Mouse (Mus musculus): ENCODE measurements around the gene Spdye4b.
"Not testable (repeated sequence)": the region's sequence is repeated elsewhere in the genome, so short reads cannot be mapped to it uniquely, and the experiment has no call there.

Gene Spdye4b

DNA sequence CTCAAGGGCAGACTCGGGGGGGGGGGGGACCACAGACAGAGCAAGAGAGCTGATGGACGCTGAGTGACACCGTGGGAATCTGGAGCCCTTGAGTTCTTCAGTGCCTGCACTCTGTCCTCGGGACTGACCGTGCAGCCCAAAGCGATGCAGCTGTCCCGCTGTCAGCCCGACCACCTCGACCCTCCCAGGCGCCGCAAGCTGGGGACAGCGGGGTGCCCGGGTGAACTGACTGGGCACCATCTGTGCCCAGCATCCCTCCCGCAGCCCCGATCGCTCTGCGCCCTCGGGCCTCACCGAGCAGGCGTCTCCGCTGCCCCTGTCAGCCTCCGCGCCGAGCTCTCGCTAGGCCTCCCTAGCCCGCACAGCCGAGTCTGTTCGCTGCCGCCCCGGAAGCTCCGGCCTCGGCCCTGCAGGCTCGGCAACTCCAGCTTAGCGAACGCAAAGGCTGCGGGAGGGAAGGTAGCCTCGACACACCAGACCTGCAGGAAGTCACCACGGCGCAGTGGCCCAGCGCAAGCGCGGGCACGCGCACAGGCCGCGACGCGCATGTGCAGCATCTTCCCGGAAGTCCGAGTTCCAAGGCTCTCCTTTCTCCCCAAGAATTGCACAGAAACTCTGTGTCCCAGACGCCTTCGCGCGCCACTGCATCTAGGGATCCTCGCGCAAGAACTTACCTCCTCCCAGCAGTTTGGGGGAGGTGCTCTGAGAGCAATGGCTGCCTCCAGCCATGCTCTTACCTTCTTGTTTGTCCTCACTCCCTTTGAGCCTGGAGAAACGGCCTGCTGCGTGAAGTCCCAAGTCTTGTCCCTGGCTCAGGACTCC lies at the start of gene Spdye4b, which contains the start of gene Rbak:
Spdye4b (plus strand) TSS at position 763 of the 822 bp plus-strand sequence.
Rbak (minus strand) TSS at position 521 of the 822 bp plus-strand sequence.
- DNase-seq: peak; percentile 97

DNA sequence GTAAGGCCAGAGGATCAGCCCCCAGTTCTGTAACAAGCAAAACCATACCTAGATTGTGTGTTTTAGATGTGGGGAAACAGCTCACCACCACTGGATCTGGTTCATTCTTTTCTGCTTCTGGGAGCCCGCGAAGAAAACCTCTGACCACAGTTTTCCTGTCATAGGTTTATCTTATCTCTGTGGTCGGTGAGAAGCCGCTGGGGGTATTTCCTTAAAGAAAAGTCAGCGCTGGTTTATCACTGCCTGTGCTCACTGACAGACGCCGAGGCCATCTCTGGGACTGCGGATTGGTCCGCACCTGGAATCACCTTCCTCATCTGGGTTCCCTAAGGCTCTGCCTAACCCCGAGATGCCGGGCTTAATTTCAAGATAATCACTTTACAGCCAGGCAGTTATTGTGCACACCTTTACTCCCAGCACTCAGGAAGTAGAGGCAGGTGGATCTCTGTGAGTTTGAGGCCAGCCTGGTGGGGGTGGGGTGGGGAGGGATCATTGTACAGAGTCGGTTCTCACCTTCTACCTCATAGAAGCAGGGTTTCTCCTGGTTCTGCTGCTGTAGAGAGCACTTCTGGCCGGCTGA lies 47.8 kb upstream of the Spdye4b start:
- no peak for DNase-seq

DNA sequence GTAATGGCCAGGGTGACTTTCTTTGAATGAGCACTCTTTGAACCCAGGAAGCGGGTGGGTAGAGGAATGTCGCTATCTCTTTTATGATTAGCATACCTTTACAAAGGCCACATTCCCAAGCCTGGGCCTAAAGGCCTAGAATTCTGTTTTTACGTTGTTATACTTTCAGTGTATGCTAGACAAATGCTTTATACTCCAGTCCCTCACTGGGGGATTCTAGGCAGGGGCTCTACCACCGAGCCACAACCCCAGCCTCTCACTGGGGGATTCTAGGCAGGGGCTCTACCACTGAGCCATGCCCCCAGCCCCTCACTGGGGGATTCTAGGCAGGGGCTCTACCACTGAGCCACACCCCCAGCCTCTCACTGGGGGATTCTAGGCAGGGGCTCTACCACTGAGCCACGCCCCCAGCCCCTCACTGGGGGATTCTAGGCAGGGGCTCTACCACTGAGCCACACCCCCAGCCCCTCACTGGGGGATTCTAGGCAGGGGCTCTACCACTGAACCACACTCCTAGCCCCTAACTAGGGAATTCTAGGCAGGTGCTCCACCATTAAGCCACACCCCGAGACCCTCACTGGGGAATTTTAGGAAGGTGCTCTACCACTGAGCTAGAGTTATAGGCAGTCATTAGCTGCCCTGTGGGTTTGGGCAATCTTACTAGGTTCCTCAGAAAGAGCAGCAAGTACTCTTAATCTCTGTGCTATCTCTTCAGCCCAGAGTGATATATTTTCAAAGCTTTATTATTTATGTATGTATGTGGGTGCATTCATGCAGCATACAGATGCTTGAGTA lies 46.4 kb upstream of the Spdye4b start:
- not testable (repeated sequence) for DNase-seq

DNA sequence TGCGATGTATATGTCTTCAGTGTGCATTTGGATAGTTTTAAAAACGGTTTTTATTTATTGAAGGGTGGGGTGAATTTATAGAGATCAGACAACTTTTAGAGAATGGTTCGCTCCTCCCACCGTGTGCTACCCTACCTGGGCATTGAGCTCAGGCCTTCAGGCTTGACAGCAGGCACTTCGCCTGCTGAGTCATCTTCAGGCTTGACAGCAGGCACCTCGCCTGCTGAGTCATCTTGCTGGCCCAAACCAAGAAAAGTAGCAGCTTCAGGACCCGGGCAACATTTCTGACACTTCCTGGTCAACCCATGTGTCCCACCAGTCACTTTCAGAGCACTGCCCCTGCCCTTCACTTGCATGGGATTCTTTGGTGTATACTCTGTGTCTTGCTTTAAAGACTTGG lies 45.8 kb upstream of the Spdye4b start:
- no peak for DNase-seq

- no peak for DNase-seq
These were observed 43.2 kb upstream of the Spdye4b start for GRCm38 (mm10) chr5:143137580-143137979.

- no peak for DNase-seq
These were observed 33.3 kb upstream of the Spdye4b start, which contains the start of gene Olfr718-ps1 for GRCm38 (mm10) chr5:143147481-143147880. TSS of gene Olfr718-ps1 (minus strand) at chr5:143147581.

- DNase-seq: no peak
These were observed 32.2 kb upstream of the Spdye4b start for GRCm38 (mm10) chr5:143148661-143149060.

DNA sequence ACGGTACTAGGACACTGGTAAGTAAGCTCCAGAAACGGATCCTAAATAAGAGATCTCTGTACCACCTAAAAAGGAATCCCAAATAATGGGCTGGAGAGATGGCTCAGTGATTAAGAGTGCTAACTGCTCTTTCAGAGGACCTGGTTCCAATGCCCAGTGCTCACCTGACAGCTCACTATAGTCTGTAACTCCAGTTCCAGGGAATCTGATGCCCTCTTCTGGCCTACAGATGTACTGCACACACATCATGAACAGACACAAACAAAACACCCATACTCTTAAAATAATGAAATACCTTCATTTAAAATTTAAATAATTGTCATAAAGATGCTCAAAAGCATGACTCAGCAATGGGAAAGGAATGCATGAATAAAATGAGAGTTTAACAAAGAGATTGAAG lies 31.3 kb upstream of the Spdye4b start:
- DNase-seq: no peak

- no peak for DNase-seq
These were observed 30.8 kb upstream of the Spdye4b start for GRCm38 (mm10) chr5:143150044-143150443.

DNA sequence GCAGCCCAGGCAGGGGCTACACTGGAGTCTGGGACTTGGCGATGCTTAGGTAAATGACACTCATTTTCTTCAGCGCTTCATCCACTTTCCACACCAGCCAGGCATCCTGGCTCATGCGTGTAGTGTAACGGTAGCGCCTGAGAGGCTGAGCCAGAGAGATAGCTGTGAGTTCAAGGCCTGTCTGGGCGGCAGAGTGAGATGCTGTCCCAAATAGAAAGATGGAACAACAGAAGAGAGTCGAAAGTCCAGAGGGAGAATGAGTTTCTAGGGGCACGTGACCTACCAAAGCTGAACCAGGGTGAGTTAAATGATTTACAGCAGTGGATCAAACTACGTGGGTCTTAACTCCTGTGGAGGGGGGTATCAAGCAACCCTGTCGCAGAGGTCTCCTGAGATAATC lies 27.1 kb upstream of the Spdye4b start:
- DNase-seq: no peak

DNA sequence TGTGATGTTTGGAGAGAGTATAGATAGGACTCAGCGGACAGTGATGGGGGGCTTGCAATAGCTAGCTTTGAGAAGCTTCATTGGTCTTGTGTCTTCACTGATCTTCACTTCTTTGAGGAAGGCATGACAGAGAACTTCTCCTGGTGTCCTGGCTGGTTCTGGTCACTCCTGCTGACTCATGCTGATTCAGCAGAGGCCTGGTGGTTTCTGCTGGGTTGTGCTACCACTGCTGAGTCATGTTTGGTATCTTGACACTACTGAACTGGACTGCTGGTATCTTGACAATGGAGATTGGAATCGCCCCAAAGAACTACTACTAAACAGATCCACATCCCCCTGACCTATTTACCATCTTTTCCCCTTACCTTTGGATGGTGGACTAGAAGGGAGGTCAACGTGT lies 25.3 kb upstream of the Spdye4b start:
- DNase-seq: no peak

DNA sequence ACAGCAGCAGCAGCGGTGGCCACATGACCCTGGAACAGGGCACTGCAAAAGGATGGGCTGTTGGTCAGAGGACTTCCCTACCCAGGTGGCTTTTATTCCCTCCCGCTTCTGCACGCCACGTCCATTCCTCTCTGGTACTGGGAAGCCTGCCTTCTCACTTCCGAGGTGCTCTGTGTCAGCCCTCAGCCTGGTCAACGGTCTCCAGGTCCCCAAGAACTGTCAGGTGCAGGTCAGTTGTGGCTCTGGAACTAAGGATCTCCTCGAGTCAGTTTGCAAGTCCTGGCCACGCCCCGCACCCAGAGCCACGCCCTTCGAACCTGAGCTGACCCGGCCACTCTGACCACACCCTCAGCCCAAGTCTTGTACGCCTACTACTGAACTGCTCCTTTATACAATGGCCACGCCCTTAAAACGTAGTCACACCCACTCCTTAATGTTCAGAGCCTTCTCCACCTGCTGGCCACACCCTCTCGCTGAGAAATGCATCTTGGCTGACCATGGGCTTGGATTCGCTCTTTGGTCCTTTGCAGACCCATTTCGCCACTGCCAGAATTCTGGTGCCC lies 15.2 kb upstream of the Spdye4b start:
- DNase-seq: no peak

DNA sequence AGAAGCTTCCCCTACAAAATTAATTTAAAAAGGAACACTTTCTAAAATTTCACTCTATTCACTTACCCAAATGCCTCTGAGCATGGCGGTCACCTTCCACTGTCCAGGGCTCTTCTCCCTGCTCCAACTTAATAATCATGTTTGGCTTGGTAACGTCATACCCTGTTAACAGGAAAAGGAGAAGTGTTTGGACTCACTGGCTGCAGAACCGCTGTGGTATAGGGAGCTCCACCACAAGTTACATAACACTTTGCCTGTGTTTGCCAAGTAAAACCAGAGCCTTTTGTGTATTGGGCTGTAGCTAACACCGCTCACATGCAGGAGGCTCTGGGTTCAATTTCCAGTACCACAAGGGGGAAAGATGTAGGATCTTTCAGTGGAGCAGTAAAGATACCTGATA lies 4.8 kb upstream of the Spdye4b start:
- DNase-seq: no peak

DNA sequence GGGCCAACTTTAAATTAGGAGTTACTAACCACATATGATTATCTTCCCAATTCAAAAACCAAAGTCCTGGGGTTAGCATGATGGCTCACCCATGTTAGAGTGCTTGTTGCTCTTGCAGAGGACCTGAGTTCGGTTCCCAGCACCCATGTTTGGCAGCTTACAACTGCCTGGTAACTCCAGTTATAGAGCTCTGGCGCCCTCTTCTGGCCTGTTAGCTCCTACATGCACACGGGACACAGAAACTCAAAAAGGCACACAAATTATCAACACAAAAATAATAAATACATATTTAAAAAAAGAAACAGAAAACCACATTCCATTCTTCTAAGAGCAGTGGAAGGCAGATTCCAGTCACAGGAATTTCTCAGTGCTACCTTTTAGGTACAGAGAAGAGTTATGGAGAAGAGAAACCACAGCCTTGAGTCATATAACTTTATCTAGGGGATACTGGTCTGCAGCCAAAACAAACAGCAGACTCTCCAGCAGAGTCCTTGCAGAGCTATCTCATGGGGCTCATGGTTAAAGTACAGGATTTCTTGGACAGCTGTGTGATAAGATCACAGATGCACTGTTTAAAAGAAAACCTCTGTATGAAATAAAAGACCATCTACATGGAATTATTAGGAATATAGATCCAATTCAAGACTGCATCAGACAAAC lies 3.1 kb upstream of the Spdye4b start:
- DNase-seq: no peak

DNA sequence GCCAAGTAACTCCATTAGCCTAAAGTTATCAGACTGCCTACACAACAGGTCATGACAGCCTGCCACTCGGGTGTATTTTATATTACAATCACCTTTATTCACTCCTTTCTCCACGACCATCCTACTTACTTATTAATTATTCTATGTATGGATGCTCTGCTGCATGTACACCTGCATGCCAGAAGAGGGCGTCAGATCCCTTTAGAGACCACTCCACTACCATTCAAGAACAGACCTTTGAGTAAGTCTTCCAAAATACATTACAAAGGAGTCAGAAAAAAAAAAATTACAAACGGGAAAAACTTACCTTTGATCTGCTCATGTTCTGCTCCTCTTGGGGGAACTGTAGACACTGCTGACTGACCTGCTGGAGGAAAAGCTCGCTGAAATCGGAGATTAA lies 1.6 kb upstream of the Spdye4b start:
- DNase-seq: no peak

GRCm38 (mm10) chr5:143188014-143188413 lies 7.2 kb downstream of the Spdye4b start:
- not testable (repeated sequence) for DNase-seq

DNA sequence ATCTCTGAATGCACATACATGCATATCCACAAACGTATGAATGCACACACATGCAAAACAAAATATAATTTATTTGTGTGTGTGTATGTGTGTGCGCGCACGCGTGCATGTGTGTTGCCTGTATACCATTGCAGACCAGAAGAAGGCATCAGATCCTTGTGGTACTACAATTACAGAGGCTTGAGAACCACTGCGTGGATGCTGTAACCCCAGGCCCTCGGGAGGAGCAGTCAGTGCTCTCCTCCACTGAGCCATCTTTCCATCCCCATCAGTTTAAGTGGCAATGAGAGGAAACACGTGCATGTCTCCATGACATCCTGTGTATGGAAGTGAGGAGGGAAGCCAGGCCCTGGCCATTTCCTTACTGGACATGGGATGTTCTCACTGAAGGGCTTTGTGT lies 12.0 kb downstream of the Spdye4b start:
- DNase-seq: no peak

GRCm38 (mm10) chr5:143194747-143195146 lies 13.9 kb downstream of the Spdye4b start:
- DNase-seq: not testable (repeated sequence)

DNA sequence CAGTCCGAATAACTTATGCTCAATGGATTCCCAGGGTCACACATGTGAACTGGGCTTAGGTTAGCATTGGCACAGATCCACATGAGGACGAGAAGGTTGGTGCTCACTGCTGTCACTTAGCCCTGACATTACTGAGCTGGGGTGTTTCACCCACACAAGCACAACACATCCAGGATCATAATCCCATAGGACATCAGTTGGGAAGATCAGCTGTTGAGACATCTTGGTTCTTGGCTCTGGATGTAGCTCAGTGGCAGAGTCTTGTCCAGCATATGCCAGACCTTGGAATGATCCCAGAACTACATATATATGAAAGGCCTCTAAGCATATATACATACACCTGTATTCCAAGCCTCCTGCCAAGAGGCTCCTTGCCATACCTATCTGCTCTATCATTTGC lies 14.3 kb downstream of the Spdye4b start:
- DNase-seq: no peak

DNA sequence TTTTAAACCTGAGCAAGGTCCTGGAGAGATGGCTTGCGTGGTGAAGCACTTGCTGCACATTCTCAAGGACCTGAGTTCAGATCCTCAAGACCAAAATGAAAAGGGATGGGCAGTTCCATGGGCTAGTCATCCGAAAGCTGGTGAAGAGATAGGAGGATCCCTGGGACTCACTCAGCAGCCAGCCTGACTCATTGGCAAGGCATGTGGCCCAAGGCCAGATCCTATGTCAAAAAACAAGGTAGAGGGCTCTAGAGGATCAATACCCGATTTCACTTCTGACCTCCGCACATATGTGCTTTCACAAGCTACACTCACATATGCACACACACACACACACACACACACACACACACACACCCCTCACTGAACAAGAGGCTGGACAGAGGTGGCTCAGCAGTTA lies 15.7 kb downstream of the Spdye4b start:
- no peak for DNase-seq

DNA sequence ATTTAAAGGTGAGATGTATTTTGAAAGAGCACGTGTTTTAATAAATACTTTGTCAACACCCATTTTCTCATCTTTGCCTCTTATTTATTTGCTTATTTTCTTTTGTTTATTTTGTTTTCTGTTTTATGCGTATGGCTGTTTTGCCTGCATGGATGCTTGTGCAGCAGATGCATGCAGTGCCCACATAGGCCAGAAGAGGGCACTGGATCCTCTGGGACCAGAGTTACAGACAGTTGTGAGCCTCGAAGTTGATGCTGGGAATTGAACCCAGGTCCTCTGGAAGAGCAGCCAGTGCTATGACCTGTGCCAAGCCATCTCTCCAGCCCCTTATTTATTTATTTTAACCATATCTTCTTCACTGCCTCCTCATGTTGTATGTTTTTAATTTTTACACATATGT lies 24.2 kb downstream of the Spdye4b start:
- DNase-seq: no peak

- DNase-seq: no peak
These were observed 33.0 kb downstream of the Spdye4b start for GRCm38 (mm10) chr5:143213832-143214231.

GRCm38 (mm10) chr5:143220996-143221395 lies 40.2 kb downstream of the Spdye4b start:
- no peak for DNase-seq
